Comparison of ENCODE assay signal across 25 mouse cellular contexts in the genomic region with DNA sequence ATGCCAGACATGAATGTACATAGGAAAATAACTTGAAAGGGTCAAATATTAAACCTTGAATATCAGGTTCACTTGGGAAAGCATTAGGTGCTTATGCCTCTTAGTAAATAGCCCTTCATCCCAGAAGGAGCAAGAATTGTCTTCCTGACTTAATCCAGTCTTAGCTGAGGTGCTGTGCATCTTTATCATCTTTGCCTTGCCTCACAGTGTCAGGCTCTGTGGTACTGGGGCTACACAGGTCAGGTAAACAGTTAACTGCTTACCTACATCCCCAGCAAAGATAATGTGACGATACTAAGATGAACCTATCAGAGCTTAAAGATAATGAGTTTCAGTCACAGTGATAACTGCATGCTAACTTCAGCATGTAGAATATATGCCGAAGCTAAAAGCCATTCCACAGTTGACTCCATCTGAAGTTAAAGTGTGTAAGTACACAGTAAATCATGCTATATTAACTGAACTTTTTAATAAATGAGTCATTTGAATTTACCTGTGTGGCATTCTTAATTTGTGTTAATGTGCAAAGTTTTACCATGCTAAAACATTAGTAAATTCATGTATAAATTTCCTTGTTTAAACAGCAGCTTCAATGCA.
"Had no signal": no experiment of that assay in that cellular context is flagged by ENCODE, and none has a peak within 500 bp of the region (broad histone marks: within the 10 kb centered on the region; RNA-seq: fewer than 3 reads in every experiment).

No protein-coding gene starts in this region.

- H3K27me3 ChIP-seq: heart, embryonic 12.5 days; intestine, embryonic 15.5 days; limb, embryonic 12.5 days; liver, embryonic 13.5 days; liver, embryonic 15.5 days had no signal

- H3K4me2 ChIP-seq: heart, embryonic 12.5 days; hindbrain, embryonic 14.5 days; intestine, embryonic 15.5 days; limb, embryonic 12.5 days; liver, embryonic 13.5 days; liver, embryonic 15.5 days had no signal

- ATAC-seq: hindbrain, embryonic 16.5 days; inflammation-experienced regulatory T-cells, adult 6 months; intestine, postnatal 0 days; liver, postnatal 0 days had no signal

- H3K27ac ChIP-seq: heart, embryonic 10.5 days; hindbrain, embryonic 14.5 days; intestine, embryonic 15.5 days; layer of hippocampus, adult 2 months; left cerebral cortex, adult 2 months; limb, embryonic 10.5 days; limb, embryonic 12.5 days; liver, embryonic 13.5 days; liver, embryonic 15.5 days had no signal

- DNase-seq: gastrocnemius, postnatal 14 days; gastrocnemius, postnatal 36 days; heart, adult 18-20 months; heart, postnatal 14 days; heart, postnatal 36 days; kidney, adult 18-20 months; kidney, adult 8-10 months; kidney, postnatal 10 days; kidney, postnatal 25 days; kidney, postnatal 4 days; liver; liver, embryonic 13.5 days; liver, postnatal 0 days had no signal

- H3K4me1 ChIP-seq: heart, embryonic 10.5 days; heart, embryonic 12.5 days; intestine, embryonic 15.5 days; limb, embryonic 10.5 days; limb, embryonic 12.5 days; liver, embryonic 15.5 days had no signal

- H3K9me3 ChIP-seq: heart, embryonic 10.5 days; heart, embryonic 12.5 days; intestine, embryonic 15.5 days; limb, embryonic 10.5 days; limb, embryonic 12.5 days; liver, embryonic 13.5 days; liver, embryonic 15.5 days had no signal

- H3K4me3 ChIP-seq: heart, embryonic 10.5 days; heart, embryonic 12.5 days; intestine, embryonic 15.5 days; layer of hippocampus, adult 2 months; left cerebral cortex, adult 2 months; limb, embryonic 10.5 days; limb, embryonic 12.5 days; liver, embryonic 13.5 days; liver, embryonic 15.5 days had no signal

- H3K9ac ChIP-seq: heart, embryonic 12.5 days; hindbrain, embryonic 14.5 days; intestine, embryonic 15.5 days; limb, embryonic 12.5 days; liver, embryonic 13.5 days; liver, embryonic 15.5 days; liver, postnatal 0 days had no signal
